Mouse (Mus musculus) left cerebral cortex, postnatal 10 days (tissue): ENCODE data around the gene Nt5c. TPM values are rescaled to one million over a fixed set of nuclear protein-coding genes. Genes with fewer than 3 reads are reported as not detected.
"Not testable (repeated sequence)": the region's sequence is repeated elsewhere in the genome, so short reads cannot be mapped to it uniquely, and the experiment has no call there.

ENCODE experiments used
- DNase-seq, 2 experiments: peaks; one replicate each; pipeline ENCODE4 v3.0.0; 2021 to 2022; ENCODE audit warnings: low spot score in 2 of 2, mixed read lengths in 1 of 2; ENCODE audit errors: extremely low spot score in 1 of 2
- intact Hi-C: fragments of 180-260 bp; cut with DNase I; formaldehyde crosslinking; loops from one replicate; pipeline ENCODE4 v1.15.1; 2025
- total RNA-seq, 2 experiments: library from RNA; stranded (reverse); gene quantifications; 2 replicates each; pipeline ENCODE4 v1.2.3; 2021

Nt5c gene
- total RNA-seq, 2 experiments from 2014 or later = 78.6 to 80.8 TPM

GRCm38 (mm10) chr11:115476630-115477029 lies 15.0 kb downstream of the Nt5c start:
- intact Hi-C loops = not testable (repeated sequence)

GRCm38 (mm10) chr11:115475758-115476237 lies 15.9 kb downstream of the Nt5c start:
- intact Hi-C loops = loop anchor here (2.0 kb wide), 2 partner anchors 55 to 117 kb away; partner anchors contain the start of gene Kctd2
- DNase-seq = no peak

More at GRCm38 (mm10) chr11:115476630-115477029, 15.0 kb downstream of the Nt5c start:
- DNase-seq = not testable (repeated sequence)

- DNase-seq = peak; percentile 92 to 96
- intact Hi-C loops = loop anchor here (2.0 kb wide), 2 partner anchors 54 to 116 kb away; partner anchors contain the start of gene Kctd2
Measured at GRCm38 (mm10) chr11:115475025-115475757, 16.5 kb downstream of the Nt5c start, which contains the start of gene Armc7. Armc7 (plus strand) TSS chr11:115475667.

GRCm38 (mm10) chr11:115473626-115474275 lies 17.9 kb downstream of the Nt5c start:
- peak; percentile 92 to 95 for DNase-seq
- intact Hi-C loops = loop anchor here (2.0 kb wide), 2 partner anchors 53 to 115 kb away; partner anchors contain the start of gene Kctd2

- intact Hi-C loops = no loop called here
- DNase-seq = no peak
Measured at GRCm38 (mm10) chr11:115472183-115472582, 19.5 kb downstream of the Nt5c start.

GRCm38 (mm10) chr11:115467217-115467618 lies 24.4 kb downstream of the Nt5c start:
- DNase-seq = no peak
- intact Hi-C loops = no loop called here

- intact Hi-C loops = no loop called here
- no peak for DNase-seq
Measured at GRCm38 (mm10) chr11:115464851-115465250, 26.8 kb downstream of the Nt5c start.

GRCm38 (mm10) chr11:115463397-115463796 lies 28.3 kb downstream of the Nt5c start:
- intact Hi-C loops = no loop called here
- no peak for DNase-seq

- intact Hi-C loops = no loop called here
- no peak for DNase-seq
Measured at GRCm38 (mm10) chr11:115462243-115462891, 29.3 kb downstream of the Nt5c start, which contains the start of gene Slc16a5. Slc16a5 (plus strand) TSS chr11:115462474.

- intact Hi-C loops = no loop called here
- DNase-seq = no peak
Measured at GRCm38 (mm10) chr11:115461846-115462242, 29.8 kb downstream of the Nt5c start.

GRCm38 (mm10) chr11:115460976-115461375 lies 30.7 kb downstream of the Nt5c start:
- DNase-seq = no peak
- intact Hi-C loops = no loop called here

- peak in 1 of 2 experiments; percentile 58 for DNase-seq
- intact Hi-C loops = no loop called here
Measured at GRCm38 (mm10) chr11:115457405-115457804, 34.3 kb downstream of the Nt5c start.

GRCm38 (mm10) chr11:115456182-115456581 lies 35.5 kb downstream of the Nt5c start:
- intact Hi-C loops = no loop called here
- DNase-seq = no peak

GRCm38 (mm10) chr11:115455619-115456018 lies 36.0 kb downstream of the Nt5c start:
- no peak for DNase-seq
- intact Hi-C loops = no loop called here

- DNase-seq, intact Hi-C loops: not testable (repeated sequence)
Measured at GRCm38 (mm10) chr11:115454822-115455221, 36.8 kb downstream of the Nt5c start.

GRCm38 (mm10) chr11:115453306-115453705 lies 38.4 kb downstream of the Nt5c start:
- intact Hi-C loops = no loop called here

GRCm38 (mm10) chr11:115452281-115452860 lies 39.3 kb downstream of the Nt5c start:
- DNase-seq = no peak
- intact Hi-C loops = no loop called here

More at GRCm38 (mm10) chr11:115453306-115453705, 38.4 kb downstream of the Nt5c start:
- no peak for DNase-seq

- intact Hi-C loops = no loop called here
- DNase-seq = no peak
Measured at GRCm38 (mm10) chr11:115451781-115452241, 39.9 kb downstream of the Nt5c start.

- intact Hi-C loops = no loop called here
- DNase-seq = no peak
Measured at GRCm38 (mm10) chr11:115450176-115450575, 41.5 kb downstream of the Nt5c start.
